Mouse (Mus musculus): ENCODE measurements around the gene Slc22a13. TPM values are rescaled to one million over a fixed set of nuclear protein-coding genes. Genes with fewer than 3 reads are reported as not detected.

Gene Slc22a13
- polyA plus RNA-seq, 1 experiment from 2014 or later = 0.11 TPM

DNA sequence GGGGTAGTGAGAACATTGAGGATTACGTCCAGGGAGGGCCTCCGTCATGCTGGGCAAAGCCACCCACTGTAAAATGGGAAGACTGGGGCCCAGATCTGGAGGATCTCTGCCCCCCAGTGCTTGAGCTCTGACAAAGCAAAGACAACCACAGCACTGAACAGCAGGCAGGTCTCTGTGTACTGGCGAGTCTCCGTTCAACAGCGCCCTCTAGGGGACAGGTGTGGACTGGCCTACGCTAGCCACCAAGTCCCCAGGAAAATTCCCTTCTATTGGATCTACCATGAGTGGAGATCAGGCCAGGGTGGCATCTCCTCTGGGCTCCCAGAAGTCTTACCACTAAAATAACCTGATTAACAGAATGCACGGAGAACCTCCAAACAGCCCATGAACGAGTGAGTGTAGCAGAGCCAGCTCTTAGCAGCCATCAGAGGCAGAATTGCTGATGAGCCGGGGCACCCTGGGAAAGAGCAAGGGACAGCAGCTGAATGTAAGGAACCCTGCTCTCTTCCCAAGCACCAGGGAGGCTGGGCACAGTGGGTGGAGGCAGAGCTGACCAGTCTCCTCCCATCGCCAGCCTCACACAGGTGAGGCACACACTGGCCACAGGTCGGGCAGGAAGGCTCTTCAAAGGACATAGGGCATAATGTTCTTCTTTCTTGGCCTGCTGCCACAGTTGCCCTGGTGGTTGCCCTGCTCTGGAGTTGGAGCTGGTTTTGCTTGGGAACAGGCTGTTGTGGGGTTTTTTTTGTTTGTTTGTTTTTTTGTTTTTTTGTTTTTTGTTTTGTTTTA lies 16.5 kb downstream of the Slc22a13 start:
- Histone ChIP-seq H3K27ac (replicated peaks) (no peak overlapping the region), H3K9me3 (no peaks in the 10 kb centered on the region), H3K4me1 (no peaks in the 10 kb centered on the region), H3K4me2 (replicated peaks) (no peak overlapping the region), H3K27me3 (no peaks in the 10 kb centered on the region), H3K36me3 (no peaks in the 10 kb centered on the region), H3K4me3 (no peak overlapping the region), H3K9ac (replicated peaks) (no peak overlapping the region)
- ATAC-seq (replicated peaks) = no peak
- WGBS = 36% methylated on average over 11 of the region's 11 CpGs

DNA sequence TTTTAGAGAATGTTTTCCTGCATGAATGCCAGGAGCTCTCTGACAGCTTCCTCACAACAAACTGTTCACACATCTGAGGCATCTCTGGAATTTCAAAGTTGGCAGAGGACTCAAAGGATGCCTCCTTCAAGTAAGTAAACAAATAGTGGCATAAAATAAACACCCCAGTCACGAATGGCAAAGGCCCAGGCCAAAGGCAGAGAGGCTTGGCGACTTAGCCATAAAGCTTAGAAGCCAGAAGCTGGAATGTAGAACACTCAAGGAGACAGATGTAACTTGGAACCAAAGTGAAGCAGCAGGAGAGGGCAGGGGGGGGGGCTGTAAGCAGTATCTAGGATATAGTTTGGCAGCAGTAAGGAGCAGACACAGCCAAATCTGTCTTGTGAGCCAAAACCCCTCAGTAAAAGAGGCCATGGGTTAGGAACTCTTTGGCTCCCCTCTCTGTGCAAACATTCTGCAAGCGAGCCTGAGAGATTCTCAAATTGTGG lies 27.6 kb downstream of the Slc22a13 start:
- H3K4me3 ChIP-seq = no peak overlapping the region
- H3K27me3 ChIP-seq = no peaks in the 10 kb centered on the region
- no peak for ATAC-seq (replicated peaks)
- no peaks in the 10 kb centered on the region for H3K9me3 ChIP-seq
- no peak overlapping the region for H3K27ac ChIP-seq (replicated peaks)
- H3K36me3 ChIP-seq = no peaks in the 10 kb centered on the region
- WGBS = 37% methylated on average over 3 of the region's 3 CpGs
- H3K9ac ChIP-seq (replicated peaks) = no peak overlapping the region
- H3K4me2 ChIP-seq (replicated peaks) = no peak overlapping the region
- H3K4me1 ChIP-seq = peaks cover 9% of the 10 kb centered on the region

GRCm38 (mm10) chr9:119179292-119179691 lies 29.6 kb downstream of the Slc22a13 start:
- Histone ChIP-seq H3K4me2 (replicated peaks) (no peak overlapping the region), H3K27ac (replicated peaks) (no peak overlapping the region), H3K4me1 (peaks cover 9% of the 10 kb centered on the region), H3K9ac (replicated peaks) (no peak overlapping the region), H3K36me3 (no peaks in the 10 kb centered on the region), H3K9me3 (no peaks in the 10 kb centered on the region), H3K27me3 (no peaks in the 10 kb centered on the region), H3K4me3 (no peak overlapping the region)
- WGBS = 91% methylated on average over 11 of the region's 11 CpGs
- ATAC-seq (replicated peaks) = no peak

DNA sequence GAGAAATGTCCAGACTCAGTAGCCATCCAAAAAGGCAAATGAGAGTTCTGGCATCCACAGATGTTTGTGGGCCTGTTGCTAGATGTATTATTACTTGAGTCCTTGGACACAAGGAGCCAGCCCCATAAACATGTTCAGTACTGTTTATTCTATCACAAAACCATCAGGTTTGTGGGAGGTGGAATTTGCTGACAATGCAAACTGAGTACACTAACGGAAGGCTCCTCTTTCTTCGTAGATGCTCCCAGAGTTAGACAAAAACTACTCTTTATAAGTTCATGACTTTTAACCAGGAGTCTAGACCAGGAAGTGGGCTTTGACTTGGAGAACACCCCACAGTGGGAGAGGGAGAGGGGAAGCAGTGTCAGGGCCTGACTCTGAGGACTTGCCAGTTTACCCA lies 41.3 kb downstream of the Slc22a13 start:
- 97% methylated on average over 2 of the region's 2 CpGs for WGBS
- Histone ChIP-seq H3K36me3 (no peaks in the 10 kb centered on the region), H3K4me1 (no peaks in the 10 kb centered on the region), H3K4me2 (replicated peaks) (no peak overlapping the region), H3K4me3 (no peak overlapping the region), H3K9ac (replicated peaks) (no peak overlapping the region), H3K27ac (replicated peaks) (no peak overlapping the region), H3K9me3 (no peaks in the 10 kb centered on the region), H3K27me3 (no peaks in the 10 kb centered on the region)
- ATAC-seq (replicated peaks) = no peak

DNA sequence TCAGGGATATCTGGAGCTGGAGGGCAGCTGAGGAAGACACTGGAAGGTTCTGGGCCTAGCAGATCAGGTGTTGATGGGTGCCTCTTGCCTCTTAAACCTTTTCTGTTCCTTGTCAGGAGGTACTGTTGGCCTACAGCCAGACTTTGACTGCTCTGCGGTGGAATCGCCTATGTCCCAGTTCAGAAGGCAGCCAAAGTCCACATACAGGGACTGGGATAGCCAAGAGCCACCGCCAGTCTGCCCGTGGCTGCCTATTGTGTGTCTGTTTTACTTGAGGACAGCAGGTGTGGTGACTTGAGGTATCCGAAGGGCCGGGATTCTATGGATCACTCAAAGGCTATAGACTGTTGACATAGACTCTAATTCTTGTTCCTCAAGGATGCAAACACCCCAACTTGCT lies 43.4 kb downstream of the Slc22a13 start:
- no peaks in the 10 kb centered on the region for H3K9me3 ChIP-seq
- no peak for ATAC-seq (replicated peaks)
- no peaks in the 10 kb centered on the region for H3K36me3 ChIP-seq
- no peak overlapping the region for H3K4me2 ChIP-seq (replicated peaks)
- no peak overlapping the region for H3K4me3 ChIP-seq
- H3K27me3 ChIP-seq = no peaks in the 10 kb centered on the region
- no peak overlapping the region for H3K9ac ChIP-seq (replicated peaks)
- WGBS = 96% methylated on average over 6 of the region's 6 CpGs
- no peak overlapping the region for H3K27ac ChIP-seq (replicated peaks)
- no peaks in the 10 kb centered on the region for H3K4me1 ChIP-seq

- Histone ChIP-seq H3K4me3 (no peak overlapping the region), H3K4me1 (no peaks in the 10 kb centered on the region), H3K36me3 (no peaks in the 10 kb centered on the region), H3K27me3 (no peaks in the 10 kb centered on the region), H3K27ac (replicated peaks) (no peak overlapping the region), H3K9ac (replicated peaks) (no peak overlapping the region), H3K9me3 (no peaks in the 10 kb centered on the region), H3K4me2 (replicated peaks) (no peak overlapping the region)
- ATAC-seq (replicated peaks) = no peak
- 89% methylated on average over 7 of the region's 7 CpGs for WGBS
Observed at GRCm38 (mm10) chr9:119164743-119165142, 44.2 kb downstream of the Slc22a13 start.

- H3K27me3 ChIP-seq = peaks cover 5% of the 10 kb centered on the region; the same call in 1 of the 2 replicates
- no peaks in the 10 kb centered on the region for H3K36me3 ChIP-seq
- H3K27ac ChIP-seq (replicated peaks) = no peak overlapping the region
- H3K9ac ChIP-seq (replicated peaks) = no peak overlapping the region
- no peak for ATAC-seq (replicated peaks)
- 90% methylated on average over 3 of the region's 3 CpGs for WGBS
- H3K4me1 ChIP-seq = 0 out of 2 replicates have a peak, but pooled peaks cover 4% of the 10 kb centered on the region
- H3K4me2 ChIP-seq (replicated peaks) = no peak overlapping the region
- H3K9me3 ChIP-seq = no peaks in the 10 kb centered on the region
- H3K4me3 ChIP-seq = no peak overlapping the region
Observed at GRCm38 (mm10) chr9:119160689-119161088, 48.2 kb downstream of the Slc22a13 start.

- H3K27me3 ChIP-seq = peaks cover 10% of the 10 kb centered on the region; the same call in 1 of the 2 replicates
- no peak within 1 kb of the TSS for H3K4me2 ChIP-seq (replicated peaks)
- H3K4me1 ChIP-seq = 0 out of 2 replicates have a peak, but pooled peaks cover 4% of the 10 kb centered on the region
- WGBS = 60% methylated on average over 4 of the region's 4 CpGs
- no peak within 1 kb of the TSS for H3K27ac ChIP-seq (replicated peaks)
- no peaks in the 10 kb centered on the region for H3K9me3 ChIP-seq
- H3K9ac ChIP-seq (replicated peaks) = no peak within 1 kb of the TSS
- ATAC-seq (replicated peaks) = no peak
- H3K4me3 ChIP-seq = no peak within 1 kb of the TSS
- H3K36me3 ChIP-seq = no peaks in the 10 kb centered on the region
Observed at GRCm38 (mm10) chr9:119158861-119159260, 50.0 kb downstream of the Slc22a13 start, which contains the start of gene Gm47289. Gene Gm47289 (plus strand): TSS chr9:119159161.

DNA sequence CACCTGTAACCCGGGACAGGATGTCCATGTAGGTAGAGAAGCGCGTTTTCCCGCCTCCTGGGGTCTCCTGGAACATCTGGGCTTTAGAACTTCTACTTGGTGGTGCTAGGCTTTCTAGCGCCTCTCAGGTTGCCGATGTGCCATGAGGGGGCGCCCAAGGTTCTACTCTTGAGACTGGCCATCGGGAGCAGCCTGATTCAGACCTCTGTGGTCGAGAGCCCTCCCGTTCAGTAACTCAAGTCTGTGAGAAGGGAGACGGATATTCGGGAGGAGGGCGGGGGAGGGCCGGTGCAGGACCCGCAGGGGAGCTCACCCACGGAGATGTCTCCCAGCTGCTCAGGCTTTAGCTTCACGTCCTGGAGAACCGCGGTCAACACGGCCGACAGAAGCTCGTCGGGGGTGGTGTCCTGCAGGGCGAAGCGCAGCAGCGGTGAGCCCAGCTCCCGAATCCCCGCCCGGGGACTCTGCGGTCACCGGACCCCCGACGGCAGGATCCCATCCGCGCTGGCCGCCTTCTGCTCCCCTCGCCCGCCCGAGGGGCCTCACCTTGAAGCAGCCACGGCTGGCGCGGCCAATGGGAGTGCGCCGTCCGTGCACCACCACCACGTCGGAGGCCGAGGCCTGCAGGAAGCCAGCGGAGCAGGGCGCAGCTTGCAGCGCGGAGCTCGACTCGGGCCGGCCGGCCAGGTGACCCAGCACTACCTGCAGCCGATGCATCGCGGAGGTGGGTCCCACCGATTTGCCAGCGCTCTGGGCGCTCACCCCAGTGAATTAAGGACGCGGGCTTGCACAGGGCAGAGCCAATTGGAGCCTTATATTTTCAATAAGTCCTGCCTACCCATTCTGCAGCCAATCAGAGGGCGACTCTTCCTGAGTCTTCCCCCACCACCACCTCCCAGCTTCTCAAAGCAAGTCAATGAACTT lies 52.4 kb downstream of the Slc22a13 start, which contains the start of gene Acaa1b:
TSS of gene Acaa1b (minus strand) at position 816 of the 924 bp plus-strand sequence.
- no peaks in the 10 kb centered on the region for H3K36me3 ChIP-seq
- H3K4me1 ChIP-seq = 0 out of 2 replicates have a peak, but pooled peaks cover 4% of the 10 kb centered on the region
- peak within 1 kb of the TSS; percentile 40; the same call in 1 of the 2 replicates for H3K9ac ChIP-seq (replicated peaks)
- no peak within 1 kb of the TSS for H3K27ac ChIP-seq (replicated peaks)
- ATAC-seq (replicated peaks) = peak; percentile 97
- no peaks in the 10 kb centered on the region for H3K9me3 ChIP-seq
- under 1% methylated on average over 65 of the region's 65 CpGs for WGBS
- peak within 1 kb of the TSS; percentile 58 for H3K4me3 ChIP-seq
- peak within 1 kb of the TSS; percentile 78 for H3K4me2 ChIP-seq (replicated peaks)
- peaks cover 10% of the 10 kb centered on the region; the same call in 1 of the 2 replicates for H3K27me3 ChIP-seq

DNA sequence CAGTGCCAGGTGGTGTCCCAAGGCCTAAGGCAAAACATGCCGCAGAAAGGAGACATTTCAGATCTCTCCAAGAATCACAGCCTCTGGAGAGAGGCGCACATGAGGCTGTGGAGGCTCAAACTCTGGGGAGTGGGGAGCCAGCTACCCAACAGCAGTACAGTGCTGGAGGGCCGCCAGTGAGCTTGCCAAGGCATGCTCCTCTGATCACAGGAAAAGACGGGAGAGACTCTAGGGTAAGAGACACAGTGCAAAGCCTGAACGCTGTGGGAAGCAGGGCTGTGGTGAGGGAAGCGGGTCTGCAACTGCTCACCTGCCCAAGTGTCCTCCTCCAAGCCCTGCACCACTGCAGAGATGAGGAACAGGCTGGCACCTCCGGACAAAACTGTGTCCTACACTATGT lies 53.1 kb downstream of the Slc22a13 start:
- WGBS = 58% methylated on average over 7 of the region's 7 CpGs
- H3K4me1 ChIP-seq = 0 out of 2 replicates have a peak, but pooled peaks cover 4% of the 10 kb centered on the region
- H3K36me3 ChIP-seq = no peaks in the 10 kb centered on the region
- H3K4me2 ChIP-seq (replicated peaks) = peak overlapping the region; percentile 78; the same call in 1 of the 2 replicates
- H3K9ac ChIP-seq (replicated peaks) = no peak overlapping the region
- no peak overlapping the region for H3K27ac ChIP-seq (replicated peaks)
- peak overlapping the region; percentile 58; the same call in 1 of the 2 replicates for H3K4me3 ChIP-seq
- peaks cover 10% of the 10 kb centered on the region; the same call in 1 of the 2 replicates for H3K27me3 ChIP-seq
- no peaks in the 10 kb centered on the region for H3K9me3 ChIP-seq
- ATAC-seq (replicated peaks) = peak; percentile 6; the same call in 1 of the 2 replicates

- H3K36me3 ChIP-seq = no peaks in the 10 kb centered on the region
Observed at GRCm38 (mm10) chr9:119155416-119155815, 53.5 kb downstream of the Slc22a13 start.

More at GRCm38 (mm10) chr9:119155416-119155815, 53.5 kb downstream of the Slc22a13 start:
- Histone ChIP-seq H3K27me3 (peaks cover 10% of the 10 kb centered on the region; the same call in 1 of the 2 replicates), H3K9ac (replicated peaks) (no peak overlapping the region), H3K4me3 (no peak overlapping the region), H3K4me1 (0 out of 2 replicates have a peak, but pooled peaks cover 4% of the 10 kb centered on the region), H3K4me2 (replicated peaks) (no peak overlapping the region), H3K27ac (replicated peaks) (no peak overlapping the region), H3K9me3 (no peaks in the 10 kb centered on the region)
- ATAC-seq (replicated peaks) = no peak
- WGBS = 86% methylated on average over 8 of the region's 8 CpGs
